Mouse (Mus musculus) cerebellum, postnatal 25 days (tissue): ENCODE results near the gene Mboat7.
A peak's percentile ranks its signal among the peaks of the same experiment; 100 is the strongest.
"Not testable (repeated sequence)": the region's sequence is repeated elsewhere in the genome, so short reads cannot be mapped to it uniquely, and the experiment has no call there.

Experiments used
- DNase-seq, 2 experiments: peaks; one replicate each; pipeline ENCODE4 v3.0.0; 2021; ENCODE audit warnings: mixed read lengths in 2 of 2

Mboat7 gene

GRCm38 (mm10) chr7:3692987-3693808, at the start of gene Mboat7:
Gene Mboat7 (minus strand): TSS chr7:3693523.
- DNase-seq = peak; percentile 94 to 96

- DNase-seq = not testable (repeated sequence)
Observed at GRCm38 (mm10) chr7:3732675-3733074, 39.4 kb upstream of the Mboat7 start.

GRCm38 (mm10) chr7:3725459-3725858, 32.1 kb upstream of the Mboat7 start:
- DNase-seq = not testable (repeated sequence)

- not testable (repeated sequence) for DNase-seq
Observed at GRCm38 (mm10) chr7:3720268-3720667, 26.9 kb upstream of the Mboat7 start, which contains the start of gene Pirb. Gene Pirb (minus strand): TSS chr7:3720391.

- no peak for DNase-seq
Observed at GRCm38 (mm10) chr7:3715249-3715648, 21.9 kb upstream of the Mboat7 start.

GRCm38 (mm10) chr7:3712264-3712942, 19.1 kb upstream of the Mboat7 start:
- no peak for DNase-seq

- no peak for DNase-seq
Observed at GRCm38 (mm10) chr7:3709000-3709399, 15.7 kb upstream of the Mboat7 start.

- DNase-seq = not testable (repeated sequence)
Observed at GRCm38 (mm10) chr7:3708447-3708980, 15.2 kb upstream of the Mboat7 start.

- DNase-seq = no peak
Observed at GRCm38 (mm10) chr7:3707568-3708413, 14.5 kb upstream of the Mboat7 start.

- no peak for DNase-seq
Observed at GRCm38 (mm10) chr7:3707027-3707426, 13.7 kb upstream of the Mboat7 start.

- no peak for DNase-seq
Observed at GRCm38 (mm10) chr7:3706343-3706934, 13.1 kb upstream of the Mboat7 start.

- no peak for DNase-seq
Observed at GRCm38 (mm10) chr7:3705911-3706310, 12.6 kb upstream of the Mboat7 start.

- not testable (repeated sequence) for DNase-seq
Observed at GRCm38 (mm10) chr7:3705461-3705860, 12.1 kb upstream of the Mboat7 start.

- no peak for DNase-seq
Observed at GRCm38 (mm10) chr7:3704475-3704874, 11.2 kb upstream of the Mboat7 start.

GRCm38 (mm10) chr7:3703879-3704441, 10.6 kb upstream of the Mboat7 start, which contains the start of gene Rps9:
Gene Rps9 (plus strand): TSS chr7:3703993.
- DNase-seq = peak; percentile 96 to 97

GRCm38 (mm10) chr7:3703148-3703878, 10.0 kb upstream of the Mboat7 start:
- no peak for DNase-seq

GRCm38 (mm10) chr7:3698471-3698870, 5.1 kb upstream of the Mboat7 start:
- DNase-seq = no peak

- DNase-seq = peak in 1 of 2 experiments; percentile 33
Observed at GRCm38 (mm10) chr7:3694949-3695305, 1.6 kb upstream of the Mboat7 start.

- peak; percentile 44 to 67 for DNase-seq
Observed at GRCm38 (mm10) chr7:3694076-3694948, 989 bp upstream of the Mboat7 start.

GRCm38 (mm10) chr7:3693809-3694075, 419 bp upstream of the Mboat7 start:
- no peak for DNase-seq
